Mouse (Mus musculus): ENCODE results near the gene Tomm40. TPM values are rescaled to one million over a fixed set of nuclear protein-coding genes. Genes with fewer than 3 reads are reported as not detected.

Gene Tomm40
- polyA plus RNA-seq (2014; fragmentation: Illumina TruSeq; extraction: RNeasy Lipid Tissue Mini Kit (QIAGEN cat#74804); ENCODE audit: insufficient read depth, low read depth, low replicate concordance) = 28.0 TPM

DNA sequence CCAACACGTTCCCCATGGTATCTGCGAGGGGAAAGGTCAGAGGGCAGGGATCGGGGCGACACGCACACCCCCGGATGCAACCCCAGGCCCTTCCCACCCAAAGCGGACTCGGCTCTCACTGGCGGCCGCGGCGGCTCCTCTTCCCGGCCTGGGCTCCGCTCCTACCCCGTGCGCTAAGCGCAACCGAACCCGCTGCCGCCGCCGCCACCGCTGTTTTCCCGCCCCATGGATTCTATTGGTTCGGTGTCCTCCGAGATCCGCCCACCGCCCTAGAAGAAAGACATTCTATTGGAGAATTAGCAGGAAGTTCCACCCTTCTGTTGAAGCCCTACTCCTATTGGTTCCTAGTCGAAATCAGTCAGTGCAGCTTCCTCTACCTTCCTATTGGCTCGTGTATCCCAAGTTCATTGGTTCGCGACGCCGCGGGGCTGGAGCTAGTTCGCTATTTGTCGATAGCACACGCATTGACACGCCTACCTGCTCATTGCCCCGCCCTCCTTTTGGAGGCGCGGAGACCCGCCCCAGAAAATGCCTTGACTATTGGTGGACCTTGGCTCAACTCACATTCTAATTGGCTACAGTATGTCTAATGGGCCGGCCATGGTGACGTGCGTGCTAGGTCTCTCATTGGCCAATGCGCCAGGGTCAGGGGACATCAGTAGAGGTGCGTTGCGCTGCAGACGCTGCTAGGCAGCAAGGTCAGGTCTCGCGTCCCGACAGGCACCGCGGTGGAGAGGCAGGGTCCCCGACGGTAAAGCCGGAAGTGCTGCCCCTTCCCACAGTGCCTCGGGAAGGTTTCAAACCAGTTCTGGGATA lies at the start of gene Tomm40:
Gene Tomm40, minus strand, starts transcription at position 200 of the 816 bp plus-strand sequence.

DNA sequence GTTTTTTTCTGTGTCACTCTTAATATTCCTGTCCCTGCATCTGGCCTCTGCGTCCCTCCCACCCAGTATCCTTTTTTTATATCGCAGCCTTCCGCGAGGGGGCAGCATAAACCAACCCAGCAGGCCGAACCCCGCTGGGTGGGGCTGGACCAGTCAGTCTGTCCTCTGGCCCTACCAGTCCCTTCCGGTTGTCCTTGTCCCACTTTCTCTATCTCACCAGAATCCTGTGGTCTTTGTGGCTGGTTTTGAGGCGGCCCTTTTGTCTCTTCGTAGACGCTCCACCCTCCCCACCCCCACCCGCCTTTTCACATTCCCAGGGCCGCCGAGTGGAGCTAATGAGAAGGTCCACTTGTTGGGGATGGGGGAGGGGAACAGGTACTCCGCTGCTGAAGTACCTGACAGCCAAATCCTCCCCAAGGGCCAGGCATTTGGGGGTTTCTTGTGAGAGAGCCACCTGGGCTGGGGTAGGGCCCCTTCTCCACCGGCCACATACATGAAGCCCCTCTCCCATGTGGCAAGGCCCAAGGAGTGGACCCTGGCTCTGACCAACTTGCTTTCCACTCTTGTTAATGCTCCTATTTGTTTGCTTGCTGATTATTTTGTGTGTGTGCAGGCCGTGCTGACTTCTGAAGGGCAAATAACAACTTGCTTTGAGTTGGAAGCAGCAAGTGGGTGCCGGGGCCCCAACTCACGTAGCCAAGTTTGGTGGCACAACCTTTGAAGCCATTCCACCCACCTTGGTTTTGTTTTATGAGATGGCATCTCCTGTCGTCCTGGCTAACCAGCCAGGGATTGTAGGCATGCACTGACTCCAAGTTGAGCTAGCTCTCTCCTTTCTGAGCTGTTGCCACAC lies 35.2 kb upstream of the Tomm40 start, which contains the start of gene Nectin2:
Gene Nectin2, minus strand, starts transcription at position 267 of the 853 bp plus-strand sequence.

DNA sequence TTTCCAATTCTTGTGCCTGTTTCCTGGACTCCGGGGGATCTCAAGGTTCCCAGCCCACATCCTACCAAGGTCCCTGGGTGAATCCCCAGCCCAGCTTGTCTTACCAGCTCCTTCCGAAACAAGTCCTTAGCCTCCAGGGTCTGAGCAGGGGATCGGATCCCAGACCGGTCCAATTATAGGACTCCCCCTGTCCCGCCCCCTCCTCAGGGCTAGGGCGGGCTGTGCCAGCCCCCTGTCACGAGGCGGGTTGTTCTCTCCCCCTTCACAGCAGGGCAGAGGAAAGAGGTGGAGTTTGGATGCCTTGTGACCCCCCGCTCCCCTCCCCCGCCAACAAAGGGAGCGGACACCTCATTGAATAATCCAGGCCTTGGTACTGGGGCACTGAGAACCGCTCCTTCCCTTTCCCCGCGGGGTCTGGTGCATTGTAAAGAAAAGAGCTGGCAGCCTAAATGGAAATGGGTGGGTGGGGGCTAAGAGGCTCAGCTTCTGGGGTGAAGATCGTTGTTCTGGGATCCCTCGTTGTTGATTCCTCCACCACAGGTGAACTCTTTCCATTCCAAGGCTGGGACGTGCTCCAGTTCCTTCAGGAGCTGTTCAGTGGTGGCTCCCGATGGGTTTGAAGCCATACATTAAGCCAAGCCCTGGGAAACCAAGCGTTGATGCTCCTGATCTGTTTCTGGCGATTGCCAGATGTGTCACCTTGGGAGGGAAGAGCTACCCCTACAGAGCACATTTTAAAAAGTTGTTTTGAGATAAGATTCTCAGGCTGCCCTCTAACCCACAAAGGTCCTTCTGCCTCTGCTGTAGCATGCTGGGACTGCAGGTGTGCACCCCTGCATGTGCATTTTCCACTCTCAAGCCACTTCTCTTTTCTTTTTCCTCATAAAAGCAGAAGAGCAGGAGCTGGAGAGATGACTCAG lies 16.1 kb downstream of the Tomm40 start, which contains the start of gene Apoe:
Gene Apoe, minus strand, starts transcription at position 282 of the 920 bp plus-strand sequence.

DNA sequence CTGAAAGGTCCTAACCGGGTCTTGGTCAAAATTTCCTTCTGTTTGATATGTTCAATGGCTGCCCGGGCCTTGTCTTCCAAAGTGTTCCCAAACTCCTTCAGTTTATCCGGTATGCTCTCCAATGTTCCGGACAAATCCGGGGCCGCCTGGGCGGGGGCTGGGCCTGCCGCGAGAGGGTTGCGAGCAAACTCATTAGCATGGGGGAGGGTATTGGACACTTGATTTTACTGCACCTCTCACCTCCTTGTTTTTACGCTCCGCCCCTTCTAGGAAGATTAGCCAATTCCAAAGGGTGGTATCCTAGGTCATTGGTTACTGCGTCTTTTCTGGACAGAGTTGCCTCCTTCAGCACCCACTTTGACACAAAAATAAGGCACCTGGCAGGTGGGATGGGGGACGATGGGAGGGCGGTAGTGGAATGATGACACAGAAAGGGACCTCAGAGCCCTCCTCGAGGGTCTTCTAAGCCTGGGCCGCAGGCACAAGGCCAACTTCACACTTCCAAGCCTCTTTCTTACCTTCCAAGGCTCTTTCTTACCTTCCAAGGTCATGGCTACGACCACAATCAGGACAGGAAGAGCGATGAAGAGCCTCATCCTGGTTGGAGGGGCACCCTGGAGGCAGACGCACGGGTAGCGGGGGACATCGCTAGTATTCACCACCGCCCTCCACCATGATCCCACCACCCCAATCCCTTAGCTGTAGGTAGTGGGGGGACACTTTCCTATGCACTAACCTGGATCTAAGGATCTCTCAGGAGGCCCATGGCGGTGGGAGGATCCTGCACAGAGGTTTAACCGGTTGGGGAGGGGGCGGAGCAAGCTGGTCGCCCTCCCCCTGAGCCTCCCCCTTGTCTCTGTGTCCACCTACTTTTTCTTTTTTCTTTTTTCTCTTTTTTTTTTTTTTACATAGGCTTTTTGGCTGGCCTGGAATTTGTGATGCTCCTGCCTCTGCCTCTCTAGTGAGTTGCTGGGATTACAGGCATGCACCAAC lies 23.1 kb downstream of the Tomm40 start, which contains the start of gene Apoc1:
Gene Apoc1, minus strand, starts transcription at position 788 of the 993 bp plus-strand sequence.

DNA sequence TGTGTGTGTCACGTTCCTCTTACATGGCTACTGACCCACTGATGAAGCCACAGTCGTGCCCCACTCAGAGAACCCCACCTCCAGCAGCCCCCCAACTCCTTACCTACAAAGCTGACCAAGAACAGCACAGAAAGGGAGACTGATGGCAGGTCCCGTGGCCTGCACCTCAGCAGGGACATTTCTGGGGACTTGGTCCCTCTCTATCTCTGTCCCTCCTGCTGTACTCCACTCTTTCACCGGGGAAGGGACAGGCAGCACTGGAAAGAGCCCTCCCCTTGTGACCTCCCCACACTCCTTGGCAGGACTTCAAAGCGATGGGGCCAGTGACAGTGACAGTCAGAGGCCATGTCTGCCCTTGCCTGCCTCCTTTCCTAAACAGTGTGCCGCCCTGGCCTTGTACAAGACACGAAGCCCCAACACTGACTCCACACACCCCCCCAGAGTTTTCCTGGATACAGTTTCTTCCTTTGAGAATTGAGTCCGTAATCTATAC lies 34.0 kb downstream of the Tomm40 start, which contains the start of the genes Gm44805 and Apoc4:
Gene Gm44805, minus strand, starts transcription at position 222 of the 493 bp plus-strand sequence.
Gene Apoc4, minus strand, starts transcription at position 278 of the 493 bp plus-strand sequence.

DNA sequence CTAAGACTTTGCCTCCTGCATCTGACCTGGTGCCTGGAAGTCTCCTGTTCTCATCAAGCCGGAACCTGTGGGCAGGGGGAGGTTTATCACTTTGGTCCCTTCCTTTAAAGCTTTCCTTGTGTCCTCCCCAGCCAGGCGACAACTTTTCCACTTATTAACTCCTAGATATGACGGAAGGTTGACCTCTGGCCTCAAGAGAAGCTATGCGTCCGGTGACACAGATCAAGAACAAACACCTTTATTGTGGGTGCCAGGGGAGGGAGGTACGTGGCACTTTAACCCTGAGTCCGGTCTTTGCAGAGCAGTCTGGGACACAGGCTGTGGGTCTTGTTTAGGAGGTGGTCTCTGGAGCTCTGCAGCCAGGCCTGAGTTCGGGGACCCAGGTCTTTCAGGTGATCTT lies 37.4 kb downstream of the Tomm40 start, which contains the start of gene Apoc2:
Gene Apoc2, minus strand, starts transcription at position 70 of the 400 bp plus-strand sequence.

DNA sequence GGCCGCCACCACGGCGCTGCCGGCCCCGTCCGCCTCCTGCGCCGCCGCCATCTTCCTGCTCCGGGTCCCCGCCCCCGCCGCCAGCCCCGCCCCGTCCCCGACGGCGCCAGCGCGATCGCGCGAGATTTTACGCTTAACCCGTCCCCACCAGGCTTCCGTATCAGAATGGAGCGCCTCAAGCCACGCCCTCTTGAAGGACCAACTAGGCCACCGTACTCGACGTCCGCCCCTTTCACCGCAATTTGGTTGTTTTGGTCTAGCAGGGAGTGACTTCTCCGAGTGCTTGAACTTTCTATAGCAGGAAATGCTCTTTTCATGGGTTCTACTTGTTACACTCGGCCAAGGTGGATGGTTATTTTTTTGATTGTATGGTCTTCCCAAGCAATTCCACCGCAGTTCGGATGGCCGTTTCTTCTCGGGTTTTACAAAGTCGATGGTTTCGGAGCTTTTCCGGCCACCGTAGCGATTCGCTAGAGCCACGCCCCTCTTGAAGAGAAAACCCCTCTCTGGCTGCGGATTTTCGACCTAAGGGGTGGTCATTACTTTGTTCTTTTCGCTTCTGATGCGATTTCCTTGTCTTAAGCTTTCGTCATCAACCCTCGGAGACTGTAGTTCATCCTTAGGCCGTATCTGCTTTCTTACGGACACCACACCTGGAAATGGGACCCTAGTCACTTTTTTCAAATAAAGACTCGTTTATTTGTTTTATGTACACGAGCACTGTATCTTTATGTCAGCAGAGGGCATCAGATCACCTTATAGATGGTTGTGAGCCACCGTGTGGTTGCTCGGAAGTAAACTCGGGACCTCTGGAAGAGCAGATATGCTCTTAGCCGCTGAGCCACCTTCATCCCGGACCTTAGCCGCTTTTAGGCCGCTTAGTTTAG lies 50.0 kb downstream of the Tomm40 start, which contains the start of gene Clptm1:
Gene Clptm1, minus strand, starts transcription at position 79 of the 887 bp plus-strand sequence.

Other genes starting within 250 kb of the Tomm40 start
- 6.7 TPM for gene Bloc1s3, start 207.1 kb downstream of the Tomm40 start, polyA plus RNA-seq (2014; fragmentation: Illumina TruSeq; extraction: RNeasy Lipid Tissue Mini Kit (QIAGEN cat#74804); ENCODE audit: insufficient read depth, low read depth, low replicate concordance)
- 58.3 TPM for gene Trappc6a, start 207.0 kb downstream of the Tomm40 start, polyA plus RNA-seq (2014; fragmentation: Illumina TruSeq; extraction: RNeasy Lipid Tissue Mini Kit (QIAGEN cat#74804); ENCODE audit: insufficient read depth, low read depth, low replicate concordance)
- 0.13 TPM for gene Nkpd1, start 197.6 kb downstream of the Tomm40 start, polyA plus RNA-seq (2014; fragmentation: Illumina TruSeq; extraction: RNeasy Lipid Tissue Mini Kit (QIAGEN cat#74804); ENCODE audit: insufficient read depth, low read depth, low replicate concordance)
- 50.4 TPM for gene Ppp1r37, start 152.4 kb downstream of the Tomm40 start, polyA plus RNA-seq (2014; fragmentation: Illumina TruSeq; extraction: RNeasy Lipid Tissue Mini Kit (QIAGEN cat#74804); ENCODE audit: insufficient read depth, low read depth, low replicate concordance)
- gene Zfp296, start 138.2 kb downstream of the Tomm40 start, polyA plus RNA-seq (2014; fragmentation: Illumina TruSeq; extraction: RNeasy Lipid Tissue Mini Kit (QIAGEN cat#74804); ENCODE audit: insufficient read depth, low read depth, low replicate concordance) = 1.9 TPM
- gene Gemin7, start 137.8 kb downstream of the Tomm40 start, polyA plus RNA-seq (2014; fragmentation: Illumina TruSeq; extraction: RNeasy Lipid Tissue Mini Kit (QIAGEN cat#74804); ENCODE audit: insufficient read depth, low read depth, low replicate concordance) = 93.3 TPM
- 17.3 TPM for gene Clasrp, start 111.0 kb downstream of the Tomm40 start, polyA plus RNA-seq (2014; fragmentation: Illumina TruSeq; extraction: RNeasy Lipid Tissue Mini Kit (QIAGEN cat#74804); ENCODE audit: insufficient read depth, low read depth, low replicate concordance)
- gene Relb, start 86.0 kb downstream of the Tomm40 start, polyA plus RNA-seq (2014; fragmentation: Illumina TruSeq; extraction: RNeasy Lipid Tissue Mini Kit (QIAGEN cat#74804); ENCODE audit: insufficient read depth, low read depth, low replicate concordance) = 13.0 TPM
- 45.0 TPM for gene Clptm1, start 50.4 kb downstream of the Tomm40 start, polyA plus RNA-seq (2014; fragmentation: Illumina TruSeq; extraction: RNeasy Lipid Tissue Mini Kit (QIAGEN cat#74804); ENCODE audit: insufficient read depth, low read depth, low replicate concordance)
- gene Apoc2, start 37.5 kb downstream of the Tomm40 start, polyA plus RNA-seq (2014; fragmentation: Illumina TruSeq; extraction: RNeasy Lipid Tissue Mini Kit (QIAGEN cat#74804); ENCODE audit: insufficient read depth, low read depth, low replicate concordance) = 10.3 TPM
- gene Gm44805, start 34.0 kb downstream of the Tomm40 start, polyA plus RNA-seq (2014; fragmentation: Illumina TruSeq; extraction: RNeasy Lipid Tissue Mini Kit (QIAGEN cat#74804); ENCODE audit: insufficient read depth, low read depth, low replicate concordance) = not detected
- gene Apoc4, start 34.0 kb downstream of the Tomm40 start, polyA plus RNA-seq (2014; fragmentation: Illumina TruSeq; extraction: RNeasy Lipid Tissue Mini Kit (QIAGEN cat#74804); ENCODE audit: insufficient read depth, low read depth, low replicate concordance) = not detected
- gene Apoc1, start 22.8 kb downstream of the Tomm40 start, polyA plus RNA-seq (2014; fragmentation: Illumina TruSeq; extraction: RNeasy Lipid Tissue Mini Kit (QIAGEN cat#74804); ENCODE audit: insufficient read depth, low read depth, low replicate concordance) = 122 TPM
- 1,026 TPM for gene Apoe, start 16.2 kb downstream of the Tomm40 start, polyA plus RNA-seq (2014; fragmentation: Illumina TruSeq; extraction: RNeasy Lipid Tissue Mini Kit (QIAGEN cat#74804); ENCODE audit: insufficient read depth, low read depth, low replicate concordance)
- gene Nectin2, start 35.0 kb upstream of the Tomm40 start, polyA plus RNA-seq (2014; fragmentation: Illumina TruSeq; extraction: RNeasy Lipid Tissue Mini Kit (QIAGEN cat#74804); ENCODE audit: insufficient read depth, low read depth, low replicate concordance) = 39.0 TPM
- gene Bcam, start 55.6 kb upstream of the Tomm40 start, polyA plus RNA-seq (2014; fragmentation: Illumina TruSeq; extraction: RNeasy Lipid Tissue Mini Kit (QIAGEN cat#74804); ENCODE audit: insufficient read depth, low read depth, low replicate concordance) = 298 TPM
- 9.7 TPM for gene Cblc, start 81.4 kb upstream of the Tomm40 start, polyA plus RNA-seq (2014; fragmentation: Illumina TruSeq; extraction: RNeasy Lipid Tissue Mini Kit (QIAGEN cat#74804); ENCODE audit: insufficient read depth, low read depth, low replicate concordance)
- gene Bcl3, start 107.3 kb upstream of the Tomm40 start, polyA plus RNA-seq (2014; fragmentation: Illumina TruSeq; extraction: RNeasy Lipid Tissue Mini Kit (QIAGEN cat#74804); ENCODE audit: insufficient read depth, low read depth, low replicate concordance) = 15.6 TPM
- gene Gm19345, start 136.6 kb upstream of the Tomm40 start, polyA plus RNA-seq (2014; fragmentation: Illumina TruSeq; extraction: RNeasy Lipid Tissue Mini Kit (QIAGEN cat#74804); ENCODE audit: insufficient read depth, low read depth, low replicate concordance) = not detected
- 0.27 TPM for gene Ceacam16, start 145.9 kb upstream of the Tomm40 start, polyA plus RNA-seq (2014; fragmentation: Illumina TruSeq; extraction: RNeasy Lipid Tissue Mini Kit (QIAGEN cat#74804); ENCODE audit: insufficient read depth, low read depth, low replicate concordance)
- 0.07 TPM for gene Ceacam19, start 172.5 kb upstream of the Tomm40 start, polyA plus RNA-seq (2014; fragmentation: Illumina TruSeq; extraction: RNeasy Lipid Tissue Mini Kit (QIAGEN cat#74804); ENCODE audit: insufficient read depth, low read depth, low replicate concordance)
- 17.0 TPM for gene Pvr, start 205.7 kb upstream of the Tomm40 start, polyA plus RNA-seq (2014; fragmentation: Illumina TruSeq; extraction: RNeasy Lipid Tissue Mini Kit (QIAGEN cat#74804); ENCODE audit: insufficient read depth, low read depth, low replicate concordance)
- 1.2 TPM for gene Igsf23, start 235.3 kb upstream of the Tomm40 start, polyA plus RNA-seq (2014; fragmentation: Illumina TruSeq; extraction: RNeasy Lipid Tissue Mini Kit (QIAGEN cat#74804); ENCODE audit: insufficient read depth, low read depth, low replicate concordance)
- not detected for gene Ceacam20, start 250.0 kb upstream of the Tomm40 start, polyA plus RNA-seq (2014; fragmentation: Illumina TruSeq; extraction: RNeasy Lipid Tissue Mini Kit (QIAGEN cat#74804); ENCODE audit: insufficient read depth, low read depth, low replicate concordance)